Mouse (Mus musculus) megakaryocyte, embryonic 14.5 days (primary cell): ENCODE measurements around the gene Cad.

Source experiments
- FLI1 ChIP-seq: IDR thresholded peaks from 2 replicates; pipeline ENCODE4 v1.6.1; 2012; ENCODE audit warnings: low read length, inconsistent platforms, mixed read lengths
- GATA1 ChIP-seq: IDR thresholded peaks from 3 replicates; pipeline ENCODE4 v1.6.1; 2012; ENCODE audit warnings: mixed read lengths, low read length, inconsistent platforms, borderline replicate concordance

GRCm38 (mm10) chr5:31110781-31111180 lies 56.2 kb downstream of the Cad start:
- TF ChIP-seq GATA1 (no peak), FLI1 (no peak)
